Mouse (Mus musculus) adrenal gland, adult 10 weeks (tissue): ENCODE data around the gene Taf8. TPM values are rescaled to one million over a fixed set of nuclear protein-coding genes. Genes with fewer than 3 reads are reported as not detected.

Experiments
- polyA plus RNA-seq: library from polyadenylated mRNA; stranded (reverse); fragments of 350-450 nt; fragmentation: Illumina TruSeq; extraction: RNeasy Lipid Tissue Mini Kit (QIAGEN cat#74804); gene quantifications from one replicate; pipeline ENCODE4 v1.2.3, GENCODE M21; 2014; ENCODE audit warnings: low read depth, low replicate concordance

Taf8 gene
- 6.2 TPM for polyA plus RNA-seq

DNA sequence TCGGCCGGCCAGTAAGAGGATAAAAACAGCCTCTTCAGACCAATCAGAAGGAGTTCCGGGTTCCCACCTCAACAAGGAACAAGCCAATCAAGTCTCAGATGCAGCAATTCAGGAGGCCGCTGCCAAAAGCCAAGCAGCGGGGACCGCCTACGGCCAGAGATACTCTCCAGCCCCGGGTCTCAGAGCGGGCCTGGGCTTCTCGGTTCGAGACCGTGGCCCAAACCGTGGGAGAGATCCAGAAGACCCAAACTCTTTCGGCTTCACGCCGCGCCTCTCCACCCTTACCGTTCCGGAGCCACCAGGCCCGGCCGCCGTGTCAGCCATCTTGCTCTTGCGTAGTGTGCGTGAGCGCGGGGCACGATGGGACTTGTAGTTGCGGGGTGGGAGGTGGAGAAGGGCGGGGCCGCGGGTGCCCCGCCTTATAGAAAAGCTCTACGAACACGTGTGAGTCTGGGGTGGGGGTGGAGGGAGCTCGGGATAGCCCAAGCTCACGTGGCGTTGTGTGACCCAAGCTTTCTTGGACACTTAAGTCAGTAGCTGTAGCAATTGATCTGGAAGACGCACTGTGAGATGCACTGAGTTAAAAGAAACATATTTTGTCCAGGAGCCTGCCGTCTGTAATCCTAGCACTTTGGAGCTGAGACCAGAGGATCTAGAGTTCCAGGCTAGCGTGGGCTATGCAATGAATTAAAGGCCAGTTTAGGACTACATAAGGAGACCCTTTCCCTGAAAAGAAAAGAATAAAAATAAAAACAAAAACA lies at the start of gene Taf8:
Gene Taf8 (minus strand): TSS at position 347 of the 761 bp plus-strand sequence.

DNA sequence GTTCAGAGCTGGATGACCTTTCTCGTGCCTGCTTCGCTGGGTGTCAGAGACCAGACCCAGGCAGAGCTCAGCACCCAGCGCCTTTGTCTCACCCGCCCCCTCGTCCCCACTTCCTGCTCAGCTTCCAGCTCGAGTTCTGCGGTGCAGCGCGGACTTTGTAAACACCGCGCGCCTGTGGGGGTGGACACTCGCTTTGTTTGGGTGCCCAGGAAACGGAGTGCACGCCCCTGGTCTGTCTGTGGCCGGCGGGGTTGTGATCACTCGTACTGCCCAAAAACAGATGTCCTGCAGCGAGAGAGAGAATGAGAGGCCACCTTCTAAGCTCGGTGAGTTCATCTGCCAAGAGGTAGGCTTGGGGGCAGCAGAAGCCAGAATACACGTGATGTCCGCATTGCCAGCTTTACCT lies 2.9 kb upstream of the Taf8 start, which contains the start of gene Ccnd3:
Gene Ccnd3 (plus strand): TSS at position 111 of the 406 bp plus-strand sequence.

DNA sequence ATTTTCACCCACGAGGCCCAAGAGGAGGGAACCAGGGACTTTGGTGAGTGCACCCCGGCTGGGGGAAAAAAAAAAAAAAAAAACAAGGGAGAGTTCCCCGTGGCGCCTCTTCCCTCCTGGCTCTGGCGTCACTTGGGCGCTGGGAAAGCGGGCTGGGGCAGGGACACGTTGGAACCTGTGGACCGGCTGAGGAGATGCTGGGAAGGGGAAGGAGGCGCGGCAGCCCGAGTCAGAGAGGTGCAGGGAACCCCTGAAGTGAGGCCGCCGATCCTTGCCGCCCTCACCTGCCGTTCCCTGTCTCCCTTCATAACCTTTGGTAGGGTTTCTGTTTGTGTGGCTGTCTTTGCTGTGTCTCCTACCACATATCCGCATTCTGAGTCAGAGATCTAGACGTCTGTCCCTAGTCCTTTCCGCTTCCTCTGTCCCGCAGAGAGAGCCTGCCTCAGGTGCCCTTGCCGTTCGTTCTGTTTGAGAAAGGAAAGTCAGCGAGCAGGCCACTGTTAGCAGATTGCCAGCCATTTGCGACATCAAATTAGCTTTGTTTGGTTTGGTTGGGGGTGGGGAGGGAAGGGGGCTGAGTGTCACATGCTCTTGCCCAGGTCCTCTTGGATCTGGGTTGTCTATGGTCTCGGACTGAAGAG lies 65.1 kb downstream of the Taf8 start, which contains the start of gene 1700001C19Rik:
Gene 1700001C19Rik (minus strand): TSS at position 470 of the 641 bp plus-strand sequence.

DNA sequence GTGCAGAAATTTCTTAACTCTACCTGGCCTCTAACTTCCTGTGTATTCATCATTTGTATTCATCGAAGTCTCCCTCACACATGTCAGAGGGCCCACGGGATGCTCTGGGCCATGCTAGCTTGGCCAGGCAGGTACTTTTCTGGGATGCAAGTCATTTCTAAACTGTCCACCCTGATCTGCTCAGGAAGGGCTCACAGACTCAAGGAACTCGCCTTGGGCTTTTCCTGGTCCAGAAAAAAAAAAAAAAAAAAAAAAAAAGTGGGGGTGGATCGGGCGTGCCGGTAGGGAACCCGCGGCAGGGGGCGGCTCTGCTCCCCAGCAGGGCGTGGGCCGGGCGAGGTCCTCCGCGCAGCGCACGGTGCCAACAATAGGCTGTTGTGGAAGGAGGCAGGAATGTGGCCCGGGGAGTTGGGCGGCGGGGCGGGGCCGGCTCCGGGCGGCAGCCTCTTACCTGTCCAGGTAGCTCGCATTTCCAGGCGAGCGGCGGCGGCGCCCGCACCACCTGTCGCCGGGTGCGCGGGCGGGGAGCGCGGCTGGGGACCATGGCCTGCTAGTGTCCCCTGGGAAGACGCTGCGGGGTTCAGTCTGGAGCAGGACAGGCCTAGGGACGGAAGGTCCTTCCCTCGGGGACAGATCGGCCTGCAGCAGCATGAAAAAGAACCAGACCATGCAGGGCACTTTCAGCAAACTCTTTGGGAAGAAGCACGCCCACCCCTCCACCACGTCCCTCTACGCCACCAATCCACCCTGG lies 65.8 kb downstream of the Taf8 start, which contains the start of gene AI661453:
Gene AI661453 (plus strand): TSS at position 460 of the 751 bp plus-strand sequence.

Other genes with a start within 250 kb of the Taf8 start
- 99.0 TPM for gene Mrps10, start 133.4 kb downstream of the Taf8 start, polyA plus RNA-seq
- 0.47 TPM for gene Guca1b, start 116.9 kb downstream of the Taf8 start, polyA plus RNA-seq
- not detected for gene Guca1a, start 101.7 kb downstream of the Taf8 start, polyA plus RNA-seq
- not detected for gene AI661453, start 65.7 kb downstream of the Taf8 start, polyA plus RNA-seq
- gene 1700001C19Rik, start 64.9 kb downstream of the Taf8 start, polyA plus RNA-seq = not detected
- 27.5 TPM for gene Ccnd3, start 2.8 kb upstream of the Taf8 start, polyA plus RNA-seq
- 2.0 TPM for gene Bysl, start 109.2 kb upstream of the Taf8 start, polyA plus RNA-seq
- 16.0 TPM for gene Med20, start 109.3 kb upstream of the Taf8 start, polyA plus RNA-seq
- 0.52 TPM for gene Gm20517, start 109.3 kb upstream of the Taf8 start, polyA plus RNA-seq
- gene Usp49, start 128.4 kb upstream of the Taf8 start, polyA plus RNA-seq = 2.7 TPM
- 27.5 TPM for gene Tomm6, start 186.1 kb upstream of the Taf8 start, polyA plus RNA-seq
- 0.47 TPM for gene Frs3, start 186.7 kb upstream of the Taf8 start, polyA plus RNA-seq
- not detected for gene Gm21981, start 192.2 kb upstream of the Taf8 start, polyA plus RNA-seq
- gene Prickle4, start 192.4 kb upstream of the Taf8 start, polyA plus RNA-seq = not detected
- not detected for gene Pgc, start 224.6 kb upstream of the Taf8 start, polyA plus RNA-seq
- not detected for gene Tfeb, start 234.7 kb upstream of the Taf8 start, polyA plus RNA-seq